Mouse (Mus musculus) c-Kit-positive CD71-positive TER-119-positive erythroid progenitor cells, embryonic 14.5 days (primary cell): ENCODE results near the gene Gm20594.

ENCODE experiments used
- DNase-seq: peaks from one replicate; pipeline ENCODE4 v3.0.0-alpha.2; 2013; ENCODE audit warnings: low spot score

Gene Gm20594

GRCm38 (mm10) chr6:79817616-79818015 is at the start of gene Gm20594:
Gm20594 (plus strand) TSS chr6:79817916.
- no peak for DNase-seq

DNA sequence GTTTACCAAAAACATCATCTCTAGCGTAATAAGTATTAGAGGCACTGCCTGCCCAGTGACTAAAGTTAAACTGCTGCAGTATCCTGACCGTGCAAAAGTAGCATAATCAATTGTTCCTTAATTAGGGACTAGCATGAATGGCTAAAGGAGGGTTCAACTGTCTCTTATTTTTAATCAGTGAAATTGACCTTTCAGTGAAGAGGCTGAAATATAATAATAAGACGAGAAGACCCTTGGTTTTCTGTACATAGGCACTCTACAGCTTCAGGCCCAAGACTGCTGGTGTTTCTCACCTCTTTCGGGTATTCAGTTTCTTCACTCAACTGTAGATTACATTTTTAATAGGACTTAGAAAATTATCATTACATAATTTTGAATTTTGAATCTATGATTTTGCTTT is 398 bp downstream of the Gm20594 start:
- no peak for DNase-seq

GRCm38 (mm10) chr6:79833845-79834244 is 16.1 kb downstream of the Gm20594 start:
- no peak for DNase-seq

DNA sequence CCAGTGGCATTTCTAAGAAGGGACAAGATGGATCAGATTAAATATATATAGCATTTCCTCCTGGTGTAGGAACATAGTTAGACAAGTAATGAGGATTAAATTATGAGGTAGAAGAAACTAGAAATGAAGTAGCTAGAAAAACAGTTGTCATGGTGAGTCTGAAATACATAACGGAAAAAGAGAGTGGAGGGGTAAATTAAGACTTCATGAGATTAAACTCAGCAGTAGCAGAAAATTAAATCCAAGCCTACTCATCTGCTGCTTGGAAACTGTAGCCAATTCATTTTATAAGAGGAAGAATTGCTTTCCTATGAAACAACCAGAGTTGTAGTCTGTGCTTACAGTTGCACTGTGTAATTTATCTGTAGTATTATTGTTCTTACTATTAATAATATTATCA is 29.1 kb downstream of the Gm20594 start:
- DNase-seq = no peak
